In the genomic region with DNA sequence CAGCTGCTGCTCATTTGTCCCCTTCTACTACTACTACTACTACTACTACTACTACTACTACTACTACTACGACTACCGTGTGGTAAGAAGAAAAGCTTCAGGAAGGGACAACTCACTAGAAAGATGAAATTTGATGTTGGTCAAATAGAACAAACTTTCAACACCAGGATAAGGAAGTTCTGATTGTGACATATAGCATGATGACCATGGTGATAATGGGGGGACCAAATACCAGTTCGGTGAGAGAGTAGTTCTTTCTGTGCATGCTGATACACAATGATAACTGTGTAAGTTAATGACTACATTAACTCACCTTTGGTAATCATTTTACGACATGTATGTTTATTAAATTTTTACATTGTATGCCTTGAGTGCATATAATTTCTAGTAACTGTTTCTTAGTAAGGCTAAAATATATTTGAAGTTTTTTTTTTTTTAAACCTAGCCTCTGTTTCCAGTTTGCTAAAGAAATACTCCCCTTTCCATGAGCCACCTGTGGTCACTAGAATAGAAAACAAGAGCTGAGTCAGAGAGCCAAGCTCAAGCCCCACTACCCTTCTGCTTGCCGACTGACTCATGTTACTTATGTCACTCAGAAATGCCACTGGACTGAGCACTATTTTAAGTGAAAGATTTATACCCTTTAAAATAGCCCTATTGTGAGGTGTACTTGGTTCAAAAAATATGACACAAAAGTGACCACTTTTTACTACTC, we compare ENCODE assay signal across 12 mouse cellular contexts.
"Had no signal": no experiment of that assay in that cellular context is flagged by ENCODE, and none has a peak within 500 bp of the region (broad histone marks: within the 10 kb centered on the region; RNA-seq: fewer than 3 reads in every experiment).

No protein-coding gene starts in this region.

- ATAC-seq: liver, embryonic 12.5 days; midbrain, embryonic 15.5 days had no signal

- DNase-seq: kidney, adult 9 months; kidney, postnatal 14 days; kidney, postnatal 4 days; liver; lung, adult 18-20 months; lung, postnatal 10 days; lung, postnatal 36 days; thymus, adult 2 months; thymus, postnatal 14 days; thymus, postnatal 4 days had no signal
